Mouse (Mus musculus): ENCODE data around the gene Slc38a1.

GRCm38 (mm10) chr15:96638173-96638572 lies 4.5 kb downstream of the Slc38a1 start:
- TF ChIP-seq MXI1 (IDR thresholded peaks at IDR 0.05; ENCODE audit: low read depth, low read length) (no peak), ZC3H11A (IDR thresholded peaks at IDR 0.05; ENCODE audit: low read depth, low read length) (no peak), CTCF (IDR thresholded peaks at IDR 0.05 in 2 of 3, conservative IDR thresholded peaks at IDR 0.05 in 1 of 3; ENCODE audit: control insufficient read depth in 1 of 3, insufficient read depth in 1 of 3, low read depth in 2 of 3, low read length in 3 of 3, poor library complexity in 1 of 3, severe bottlenecking in 1 of 3) (no peak), E2F4 (IDR thresholded peaks at IDR 0.05; ENCODE audit: borderline replicate concordance, low read depth, low read length) (no peak), EP300 (IDR thresholded peaks at IDR 0.05; ENCODE audit: low read depth in 1 of 2, low read length in 2 of 2) (no peak), CHD2 (IDR thresholded peaks at IDR 0.05; ENCODE audit: low read length) (no peak), TBP (IDR thresholded peaks at IDR 0.05; ENCODE audit: low read depth, low read length) (no peak), CHD1 (IDR thresholded peaks at IDR 0.05; ENCODE audit: low read depth, low read length) (no peak)

All from MEL (cell line).